Mouse (Mus musculus): ENCODE measurements around the gene Limk1. TPM values are rescaled to one million over a fixed set of nuclear protein-coding genes. Genes with fewer than 3 reads are reported as not detected.

Limk1 gene
- polyA plus RNA-seq, 1 experiment from 2014 or later: 5.4 TPM

GRCm38 (mm10) chr5:134607121-134607520 lies 81.3 kb downstream of the Limk1 start:
- no peak overlapping the region for H3K4me2 ChIP-seq (ENCODE audit: low read depth, severe bottlenecking)
- no peak for ATAC-seq (ENCODE audit: insufficient number of reproducible peaks, low FRiP score, low TSS enrichment, low read depth)
- H3K4me3 ChIP-seq (ENCODE audit: low read depth, low read length): no peak overlapping the region
- no peak for DNase-seq (ENCODE audit: low spot score)
- no peaks in the 10 kb centered on the region for H3K4me1 ChIP-seq (ENCODE audit: control insufficient read depth, insufficient read depth, low read length)
- no peaks in the 10 kb centered on the region for H3K9me3 ChIP-seq (ENCODE audit: control insufficient read depth, low read length)
- H3K27ac ChIP-seq (replicated peaks; ENCODE audit: low read depth, low read length): no peak overlapping the region
- no peaks in the 10 kb centered on the region for H3K27me3 ChIP-seq (ENCODE audit: control insufficient read depth, insufficient read depth, low read length)
- no peak overlapping the region for H3K9ac ChIP-seq (ENCODE audit: low read length)
- no peaks in the 10 kb centered on the region for H3K36me3 ChIP-seq (ENCODE audit: control insufficient read depth, insufficient read depth, low read length)
- WGBS: 72% methylated on average over 5 of the region's 5 CpGs

DNA sequence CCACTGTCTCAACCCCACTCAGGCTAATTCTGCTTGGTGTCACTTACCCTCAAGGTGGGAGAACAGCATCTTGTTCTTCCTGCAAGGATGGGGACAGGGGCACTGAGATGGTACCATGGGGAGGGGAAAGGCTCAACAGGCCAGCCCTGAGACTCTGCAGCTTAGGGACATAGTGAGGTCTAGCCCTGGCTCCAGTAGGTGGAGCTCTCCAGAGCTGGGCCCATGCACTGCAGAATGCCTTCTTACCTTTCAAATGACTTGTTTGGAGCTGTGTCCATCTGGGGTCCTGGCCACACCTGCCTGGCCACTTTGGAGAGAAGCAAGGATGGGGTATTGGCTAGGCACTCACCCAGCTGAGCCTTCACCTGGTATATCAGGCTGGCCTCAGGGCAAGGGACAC lies 82.1 kb downstream of the Limk1 start:
- H3K27ac ChIP-seq (replicated peaks; ENCODE audit: low read depth, low read length): no peak overlapping the region
- DNase-seq (ENCODE audit: low spot score) (no peak), ATAC-seq (ENCODE audit: insufficient number of reproducible peaks, low FRiP score, low TSS enrichment, low read depth) (no peak)
- H3K36me3 ChIP-seq (ENCODE audit: control insufficient read depth, insufficient read depth, low read length): no peaks in the 10 kb centered on the region
- no peak overlapping the region for H3K4me2 ChIP-seq (ENCODE audit: low read depth, severe bottlenecking)
- H3K4me1 ChIP-seq (ENCODE audit: control insufficient read depth, insufficient read depth, low read length): no peaks in the 10 kb centered on the region
- no peak overlapping the region for H3K4me3 ChIP-seq (ENCODE audit: low read depth, low read length)
- H3K27me3 ChIP-seq (ENCODE audit: control insufficient read depth, insufficient read depth, low read length): no peaks in the 10 kb centered on the region
- no peaks in the 10 kb centered on the region for H3K9me3 ChIP-seq (ENCODE audit: control insufficient read depth, low read length)
- H3K9ac ChIP-seq (ENCODE audit: low read length): no peak overlapping the region

Other genes starting within 250 kb of the Limk1 start
- gene Gtf2ird1, start 231.9 kb downstream of the Limk1 start, polyA plus RNA-seq (2014; fragmentation: Nextera tagmentation; extraction: Ambion mirVana): 126 and 135 TPM in 2 replicates
- 6.8 and 6.9 TPM in 2 replicates for gene Clip2, start 136.2 kb downstream of the Limk1 start, polyA plus RNA-seq (2014; fragmentation: Nextera tagmentation; extraction: Ambion mirVana)
- not detected in 2 replicates for gene Syna, start 128.4 kb downstream of the Limk1 start, polyA plus RNA-seq (2014; fragmentation: Nextera tagmentation; extraction: Ambion mirVana)
- gene Rfc2, start 107.2 kb downstream of the Limk1 start, polyA plus RNA-seq (2014; fragmentation: Nextera tagmentation; extraction: Ambion mirVana): 395 and 420 TPM in 2 replicates
- 1.3 and 2.2 TPM in 2 replicates for gene Lat2, start 73.6 kb downstream of the Limk1 start, polyA plus RNA-seq (2014; fragmentation: Nextera tagmentation; extraction: Ambion mirVana)
- gene Eif4h, start 49.1 kb downstream of the Limk1 start, polyA plus RNA-seq (2014; fragmentation: Nextera tagmentation; extraction: Ambion mirVana): 551 and 553 TPM in 2 replicates
- 3.8 and 4.2 TPM in 2 replicates for gene Eln, start 58.7 kb upstream of the Limk1 start, polyA plus RNA-seq (2014; fragmentation: Nextera tagmentation; extraction: Ambion mirVana)
- not detected in 2 replicates for gene Tmem270, start 218.1 kb upstream of the Limk1 start, polyA plus RNA-seq (2014; fragmentation: Nextera tagmentation; extraction: Ambion mirVana)
- gene Cldn13, start 226.9 kb upstream of the Limk1 start, polyA plus RNA-seq (2014; fragmentation: Nextera tagmentation; extraction: Ambion mirVana): 1.5 and 2.8 TPM in 2 replicates
- gene Mettl27, start 243.8 kb upstream of the Limk1 start, polyA plus RNA-seq (2014; fragmentation: Nextera tagmentation; extraction: Ambion mirVana): 13.7 and 17.2 TPM in 2 replicates

Data from limb, embryonic 11.5 days (tissue).